Mouse (Mus musculus): ENCODE measurements around the gene Mdh1. TPM values are rescaled to one million over a fixed set of nuclear protein-coding genes. Genes with fewer than 3 reads are reported as not detected.

Gene Mdh1
- total RNA-seq (2014; rRNA removed) (1,388 and 1,668 TPM in 2 replicates), polyA plus RNA-seq (2012; rRNA removed) (356 and 394 TPM in 2 replicates)

DNA sequence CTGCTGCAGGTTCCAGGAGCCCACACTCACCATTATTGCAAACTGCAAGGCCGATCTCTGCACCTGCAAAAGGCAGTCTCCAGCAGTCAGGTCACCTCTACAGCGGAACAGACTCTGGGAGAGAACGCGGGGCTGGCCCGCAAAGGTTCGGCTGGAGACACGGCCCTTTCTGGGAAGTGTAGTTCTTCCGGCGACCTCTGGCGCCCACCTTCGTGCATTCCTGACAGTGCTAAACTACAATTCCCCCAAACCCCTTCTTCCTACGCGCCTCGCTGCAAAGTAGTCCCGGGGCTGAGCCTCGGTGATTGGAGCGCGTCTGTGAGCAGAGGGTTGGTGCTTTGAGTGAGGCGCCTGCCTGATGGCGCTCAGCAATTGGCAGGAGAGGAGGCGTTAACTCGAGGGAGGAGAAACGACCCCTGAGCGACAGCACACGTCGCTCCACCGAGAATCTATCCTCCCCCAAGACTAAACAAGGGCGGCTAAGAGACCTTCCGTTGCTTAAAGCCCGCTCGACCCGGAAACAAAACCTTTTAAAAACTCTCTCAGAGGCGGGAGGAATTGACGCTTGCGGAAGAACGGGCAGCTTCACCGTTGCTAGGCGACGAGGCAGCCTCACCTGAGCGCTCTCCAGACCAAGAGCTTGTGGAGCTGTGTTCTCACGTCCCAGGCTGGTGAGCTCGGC, at the start of gene Mdh1, which contains the start of gene Wdpcp:
TSS of gene Mdh1 (minus strand) at position 668 of the 682 bp plus-strand sequence.
TSS of gene Wdpcp (plus strand) at position 536 of the 682 bp plus-strand sequence.
- H3K27ac ChIP-seq (replicated peaks; ENCODE audit: insufficient read depth, low read depth, low read length), result peak within 1 kb of the TSS; percentile 91
- DNase-seq (ENCODE audit: extremely low read depth, low read depth, low spot score), result peak; percentile 99
- peak within 1 kb of the TSS; percentile 88 for H3K9ac ChIP-seq (ENCODE audit: low read depth, low read length)
- H3K36me3 ChIP-seq (ENCODE audit: control insufficient read depth, insufficient read depth, low read length), result peaks cover 8% of the 10 kb centered on the region
- peaks cover 13% of the 10 kb centered on the region for H3K4me1 ChIP-seq (ENCODE audit: control insufficient read depth, insufficient read depth, low read length)
- peak within 1 kb of the TSS; percentile 94 for H3K4me3 ChIP-seq (ENCODE audit: insufficient read depth, low read depth, low read length)
- peaks cover 3% of the 10 kb centered on the region; the same call in 1 of the 2 replicates for H3K79me2 ChIP-seq (ENCODE audit: control insufficient read depth, insufficient read depth, low read length)
- no peaks in the 10 kb centered on the region for H3K27me3 ChIP-seq (ENCODE audit: control insufficient read depth, insufficient read depth, low read length)
- WGBS, result under 1% methylated on average over 42 of the region's 42 CpGs
- TF ChIP-seq POLR2A (IDR thresholded peaks at IDR 0.05; ENCODE audit: extremely low read depth, insufficient read depth, low read length) (peak; percentile 96), CTCF (IDR thresholded peaks at IDR 0.05; ENCODE audit: low read depth, low read length) (no peak)

DNA sequence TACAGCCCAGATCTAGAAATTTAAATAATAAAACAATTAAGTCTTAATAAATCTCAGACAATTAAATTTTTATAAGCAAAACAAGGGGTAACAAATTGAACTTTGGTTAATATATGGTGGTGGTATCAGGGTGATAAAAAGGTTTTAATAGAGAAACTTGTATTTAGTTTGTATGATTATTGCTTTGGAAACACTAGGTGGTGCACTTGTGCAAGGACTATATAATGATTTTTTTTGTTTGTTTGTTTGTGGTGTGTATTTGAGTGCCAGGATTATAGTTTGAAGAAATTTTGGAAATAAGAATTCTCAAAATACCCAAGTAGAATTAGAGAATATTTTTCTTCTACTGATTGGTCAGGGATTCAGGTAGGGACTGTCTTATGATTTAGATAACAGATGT, 43.7 kb upstream of the Mdh1 start:
- Histone ChIP-seq H3K9ac (ENCODE audit: low read depth, low read length) (no peak overlapping the region), H3K27ac (replicated peaks; ENCODE audit: insufficient read depth, low read depth, low read length) (no peak overlapping the region), H3K27me3 (ENCODE audit: control insufficient read depth, insufficient read depth, low read length) (no peaks in the 10 kb centered on the region), H3K4me1 (ENCODE audit: control insufficient read depth, insufficient read depth, low read length) (no peaks in the 10 kb centered on the region), H3K4me3 (ENCODE audit: insufficient read depth, low read depth, low read length) (no peak overlapping the region), H3K36me3 (ENCODE audit: control insufficient read depth, insufficient read depth, low read length) (no peaks in the 10 kb centered on the region), H3K79me2 (ENCODE audit: control insufficient read depth, insufficient read depth, low read length) (no peaks in the 10 kb centered on the region)
- no peak for DNase-seq (ENCODE audit: extremely low read depth, low read depth, low spot score)
- TF ChIP-seq CTCF (IDR thresholded peaks at IDR 0.05; ENCODE audit: low read depth, low read length) (no peak), POLR2A (IDR thresholded peaks at IDR 0.05; ENCODE audit: extremely low read depth, insufficient read depth, low read length) (no peak)

DNA sequence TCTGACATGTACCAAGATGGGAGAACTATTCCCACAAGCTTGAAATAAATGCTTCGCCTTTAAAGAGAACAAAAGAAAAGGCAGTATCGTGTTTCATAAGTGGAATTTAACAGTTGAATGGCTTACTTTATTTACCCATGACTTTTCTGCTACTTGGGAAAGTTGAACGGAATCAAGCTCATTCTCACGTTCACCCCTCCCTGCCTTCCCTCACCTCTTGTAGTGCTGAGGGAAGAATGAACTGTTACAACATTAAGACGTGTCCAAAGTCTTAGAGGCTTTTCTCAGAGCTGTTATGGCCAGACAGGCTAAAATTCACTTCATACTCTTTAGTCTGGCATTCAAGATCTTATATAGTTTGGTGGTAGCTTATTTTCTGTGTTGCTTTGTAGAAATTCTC, 30.3 kb upstream of the Mdh1 start:
- no peaks in the 10 kb centered on the region for H3K79me2 ChIP-seq (ENCODE audit: control insufficient read depth, insufficient read depth, low read length)
- no peak overlapping the region for H3K4me3 ChIP-seq (ENCODE audit: insufficient read depth, low read depth, low read length)
- TF ChIP-seq POLR2A (IDR thresholded peaks at IDR 0.05; ENCODE audit: extremely low read depth, insufficient read depth, low read length) (no peak), CTCF (IDR thresholded peaks at IDR 0.05; ENCODE audit: low read depth, low read length) (no peak)
- WGBS, result 85% methylated on average over 5 of the region's 5 CpGs
- H3K4me1 ChIP-seq (ENCODE audit: control insufficient read depth, insufficient read depth, low read length), result no peaks in the 10 kb centered on the region
- no peak overlapping the region for H3K27ac ChIP-seq (replicated peaks; ENCODE audit: insufficient read depth, low read depth, low read length)
- no peak for DNase-seq (ENCODE audit: extremely low read depth, low read depth, low spot score)
- no peaks in the 10 kb centered on the region for H3K27me3 ChIP-seq (ENCODE audit: control insufficient read depth, insufficient read depth, low read length)
- no peak overlapping the region for H3K9ac ChIP-seq (ENCODE audit: low read depth, low read length)
- no peaks in the 10 kb centered on the region for H3K36me3 ChIP-seq (ENCODE audit: control insufficient read depth, insufficient read depth, low read length)

DNA sequence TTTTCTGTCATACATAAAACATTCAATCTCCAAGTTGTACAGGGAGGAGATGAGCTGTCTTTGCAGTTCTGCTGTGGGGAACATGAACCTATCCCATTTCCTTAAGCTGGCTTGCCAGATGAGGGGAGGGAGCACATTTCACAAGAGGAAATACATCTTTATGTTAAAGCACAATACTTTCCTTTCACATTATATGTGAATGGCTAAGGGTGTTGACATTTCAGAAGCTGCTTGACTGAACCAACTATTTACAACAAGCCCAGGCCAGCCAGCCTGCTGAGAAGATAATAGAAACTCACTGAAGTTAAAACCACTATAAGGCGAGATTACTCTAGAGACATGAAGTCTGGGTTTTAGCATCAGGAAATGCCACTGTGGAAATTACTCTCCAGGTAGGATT, 11.1 kb upstream of the Mdh1 start:
- H3K79me2 ChIP-seq (ENCODE audit: control insufficient read depth, insufficient read depth, low read length), result no peaks in the 10 kb centered on the region
- no peak for TF ChIP-seq CTCF (IDR thresholded peaks at IDR 0.05; ENCODE audit: low read depth, low read length)
- no peaks in the 10 kb centered on the region for H3K4me1 ChIP-seq (ENCODE audit: control insufficient read depth, insufficient read depth, low read length)
- H3K4me3 ChIP-seq (ENCODE audit: insufficient read depth, low read depth, low read length), result no peak overlapping the region
- no peak for DNase-seq (ENCODE audit: extremely low read depth, low read depth, low spot score)
- no peak overlapping the region for H3K27ac ChIP-seq (replicated peaks; ENCODE audit: insufficient read depth, low read depth, low read length)
- 96% methylated on average over 1 of the region's 1 CpGs for WGBS
- H3K27me3 ChIP-seq (ENCODE audit: control insufficient read depth, insufficient read depth, low read length), result no peaks in the 10 kb centered on the region
- no peaks in the 10 kb centered on the region for H3K36me3 ChIP-seq (ENCODE audit: control insufficient read depth, insufficient read depth, low read length)
- no peak overlapping the region for H3K9ac ChIP-seq (ENCODE audit: low read depth, low read length)

DNA sequence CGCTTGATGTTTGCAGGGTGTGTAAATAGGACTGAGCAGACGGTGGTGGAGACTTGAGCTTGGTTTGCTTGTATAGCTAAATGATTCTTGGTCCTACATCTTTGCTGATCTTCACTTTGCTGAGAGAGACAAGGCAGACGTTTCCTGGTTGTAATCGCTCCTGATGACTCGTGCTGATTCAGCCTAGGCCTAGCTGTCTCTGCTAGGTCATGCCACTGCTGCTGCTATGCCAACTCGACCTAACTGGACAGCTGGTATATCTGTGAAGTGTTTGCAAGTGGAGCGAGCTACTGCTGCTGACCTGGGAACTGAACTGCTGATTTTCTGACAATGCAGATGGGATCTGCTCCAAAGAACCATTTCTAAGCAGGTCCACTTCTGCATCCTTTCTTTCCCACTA, 9.3 kb upstream of the Mdh1 start:
- no peak for DNase-seq (ENCODE audit: extremely low read depth, low read depth, low spot score)
- 81% methylated on average over 7 of the region's 7 CpGs for WGBS
- no peak overlapping the region for H3K9ac ChIP-seq (ENCODE audit: low read depth, low read length)
- H3K79me2 ChIP-seq (ENCODE audit: control insufficient read depth, insufficient read depth, low read length), result no peaks in the 10 kb centered on the region
- H3K4me3 ChIP-seq (ENCODE audit: insufficient read depth, low read depth, low read length), result no peak overlapping the region
- H3K27ac ChIP-seq (replicated peaks; ENCODE audit: insufficient read depth, low read depth, low read length), result no peak overlapping the region
- no peaks in the 10 kb centered on the region for H3K4me1 ChIP-seq (ENCODE audit: control insufficient read depth, insufficient read depth, low read length)
- no peak for TF ChIP-seq POLR2A (IDR thresholded peaks at IDR 0.05; ENCODE audit: extremely low read depth, insufficient read depth, low read length)
- no peak for TF ChIP-seq CTCF (IDR thresholded peaks at IDR 0.05; ENCODE audit: low read depth, low read length)
- H3K27me3 ChIP-seq (ENCODE audit: control insufficient read depth, insufficient read depth, low read length), result no peaks in the 10 kb centered on the region
- no peaks in the 10 kb centered on the region for H3K36me3 ChIP-seq (ENCODE audit: control insufficient read depth, insufficient read depth, low read length)

DNA sequence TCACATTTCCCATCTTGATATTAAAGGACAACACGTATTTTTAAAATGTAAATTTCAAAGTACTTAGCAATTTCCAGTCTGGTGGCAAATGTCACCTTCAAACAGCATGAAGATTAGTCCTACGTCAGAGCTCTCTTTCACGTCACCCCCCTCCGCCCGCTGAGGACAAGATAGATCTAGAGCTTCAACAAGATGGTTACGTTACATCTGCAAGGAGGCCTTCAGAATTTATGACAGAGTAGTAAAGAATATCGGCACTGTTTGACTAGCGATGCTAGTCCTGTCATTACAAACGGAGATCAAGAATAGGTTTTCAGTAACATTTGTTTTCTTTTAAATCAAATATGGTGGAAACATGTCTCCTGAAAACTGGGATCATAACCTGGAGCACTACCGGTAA, 1.2 kb downstream of the Mdh1 start:
- 2% methylated on average over 10 of the region's 10 CpGs for WGBS
- H3K79me2 ChIP-seq (ENCODE audit: control insufficient read depth, insufficient read depth, low read length), result peaks cover 7% of the 10 kb centered on the region; the same call in 1 of the 2 replicates
- peak overlapping the region; percentile 88 for H3K9ac ChIP-seq (ENCODE audit: low read depth, low read length)
- H3K4me1 ChIP-seq (ENCODE audit: control insufficient read depth, insufficient read depth, low read length), result peaks cover 16% of the 10 kb centered on the region
- peak overlapping the region; percentile 91 for H3K27ac ChIP-seq (replicated peaks; ENCODE audit: insufficient read depth, low read depth, low read length)
- DNase-seq (ENCODE audit: extremely low read depth, low read depth, low spot score), result peak; percentile 67
- H3K4me3 ChIP-seq (ENCODE audit: insufficient read depth, low read depth, low read length), result peak overlapping the region; percentile 94
- peaks cover 14% of the 10 kb centered on the region for H3K36me3 ChIP-seq (ENCODE audit: control insufficient read depth, insufficient read depth, low read length)
- no peaks in the 10 kb centered on the region for H3K27me3 ChIP-seq (ENCODE audit: control insufficient read depth, insufficient read depth, low read length)
- TF ChIP-seq CTCF (IDR thresholded peaks at IDR 0.05; ENCODE audit: low read depth, low read length) (no peak), POLR2A (IDR thresholded peaks at IDR 0.05; ENCODE audit: extremely low read depth, insufficient read depth, low read length) (no peak)

Measured in liver, adult 2 months (tissue).